Mouse (Mus musculus) midbrain, embryonic 14.5 days (tissue): Measurements from ENCODE around the gene Gpr39. TPM values are rescaled to one million over a fixed set of nuclear protein-coding genes. Genes with fewer than 3 reads are reported as not detected.

ENCODE experiments used
- ATAC-seq: fragments of 200-750 bp; cut with Nextera tagmentation; 2 replicates; pipeline ENCODE4 v1.8.0; 2017; ENCODE audit warnings: moderate number of reproducible peaks, moderate library complexity; ENCODE audit not compliant: low FRiP score, low TSS enrichment
- DNase-seq: peaks from one replicate; pipeline ENCODE4 v3.0.0-alpha.2; 2015
- H3K27ac ChIP-seq: fragments of 300-500 bp; sonication (generic); replicated peaks from 2 replicates; pipeline ENCODE4 v1.5.1; 2014; ENCODE audit warnings: mild to moderate bottlenecking, low read depth, low read length, moderate library complexity
- H3K27me3 ChIP-seq: fragments of 300-500 bp; sonication (generic); 2 replicates; pipeline ENCODE4 v1.6.1; 2014; ENCODE audit warnings: low read length, control low read depth, mixed read lengths; ENCODE audit not compliant: control insufficient read depth, insufficient read depth
- H3K36me3 ChIP-seq: fragments of 300-500 bp; sonication (generic); 2 replicates; pipeline ENCODE4 v1.6.1; 2014; ENCODE audit warnings: low read length, control low read depth; ENCODE audit not compliant: control insufficient read depth, insufficient read depth
- H3K4me1 ChIP-seq: fragments of 300-500 bp; sonication (generic); 2 replicates; pipeline ENCODE4 v1.6.1; 2014; ENCODE audit warnings: mild to moderate bottlenecking, antibody characterized with exemption, low read length, control low read depth; ENCODE audit not compliant: control insufficient read depth, insufficient read depth
- H3K4me2 ChIP-seq: fragments of 300-500 bp; sonication (generic); 2 replicates; pipeline ENCODE4 v1.6.1; 2014; ENCODE audit warnings: mild to moderate bottlenecking, low read length, moderate library complexity
- H3K4me3 ChIP-seq: fragments of 300-500 bp; sonication (generic); replicated peaks from 2 replicates; pipeline ENCODE4 v1.5.1; 2014; ENCODE audit warnings: low read depth, low read length
- H3K9ac ChIP-seq: fragments of 300-500 bp; sonication (generic); replicated peaks from 2 replicates; pipeline ENCODE4 v1.6.1; 2014; ENCODE audit warnings: mild to moderate bottlenecking, low read length, moderate library complexity
- H3K9me3 ChIP-seq: fragments of 300-500 bp; sonication (generic); 2 replicates; pipeline ENCODE4 v1.6.1; 2016; ENCODE audit warnings: low read length, control low read depth, mixed read lengths; ENCODE audit not compliant: control insufficient read depth
- WGBS: fragments of 180-500 bp; shearing (Covaris S2); extraction: QIAGEN DNeasy Blood & Tissue Kit; methylation state at CpG from one replicate; pipeline ENCODE4 v1.1.7; 2014; 5-methylcytosine and 5-hydroxymethylcytosine counted together
- polyA plus RNA-seq: library from polyadenylated mRNA; unstranded; fragments of >200 nt; fragmentation: Nextera tagmentation; extraction: Ambion mirVana; gene quantifications from 2 replicates; pipeline ENCODE4 v1.2.1, GENCODE M21; 2014

The Gpr39 gene
- polyA plus RNA-seq, 1 experiment from 2014 or later: not detected

DNA sequence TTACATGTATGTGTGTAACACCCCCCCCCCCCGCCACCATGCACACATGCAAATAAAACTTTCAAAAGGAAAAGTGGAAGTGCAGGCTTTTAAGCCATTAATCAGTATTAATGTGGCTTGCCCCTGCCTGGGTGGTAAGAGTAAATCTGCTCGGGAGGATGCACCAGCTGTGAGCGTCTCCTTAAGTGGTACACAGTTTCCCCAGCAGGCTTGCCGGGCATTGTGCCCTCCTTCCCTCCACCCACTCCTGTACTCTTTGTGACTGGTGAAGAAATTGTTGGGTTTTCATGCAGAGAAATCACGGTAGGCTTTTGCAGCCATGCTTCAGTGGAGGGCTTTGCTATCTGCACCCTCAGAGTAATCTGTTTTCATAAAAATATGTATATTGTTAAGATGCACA lies 181.8 kb downstream of the Gpr39 start:
- H3K9ac ChIP-seq: no peak overlapping the region
- ATAC-seq (no peak), DNase-seq (no peak)
- H3K4me1 ChIP-seq: peaks cover 7% of the 10 kb centered on the region
- no peaks in the 10 kb centered on the region for H3K27me3 ChIP-seq
- WGBS: 68% methylated on average over 5 of the region's 5 CpGs
- no peak overlapping the region for H3K4me2 ChIP-seq
- H3K9me3 ChIP-seq: no peaks in the 10 kb centered on the region
- H3K27ac ChIP-seq: no peak overlapping the region
- H3K4me3 ChIP-seq: no peak overlapping the region
- no peaks in the 10 kb centered on the region for H3K36me3 ChIP-seq

DNA sequence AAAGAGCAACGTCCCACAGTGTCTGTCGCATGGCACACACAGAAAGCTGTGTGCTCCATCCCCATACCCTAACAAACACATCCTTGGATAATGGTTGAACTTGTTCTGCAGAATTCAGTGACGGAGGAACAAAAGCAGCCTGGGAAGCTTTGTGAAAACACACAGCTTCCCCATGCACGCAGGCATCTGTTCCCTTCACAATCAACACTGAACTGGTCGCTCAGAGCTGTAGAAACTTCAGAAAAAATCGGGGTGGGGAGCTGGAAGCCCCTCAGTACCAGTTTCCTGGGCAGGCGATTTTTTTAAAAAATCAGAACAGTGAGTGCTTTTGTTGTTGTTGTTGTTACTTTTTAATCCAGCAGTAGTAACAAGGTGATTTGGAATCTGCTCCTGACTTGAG lies 193.3 kb downstream of the Gpr39 start:
- no peaks in the 10 kb centered on the region for H3K9me3 ChIP-seq
- no peaks in the 10 kb centered on the region for H3K4me1 ChIP-seq
- no peaks in the 10 kb centered on the region for H3K27me3 ChIP-seq
- no peak overlapping the region for H3K4me2 ChIP-seq
- H3K36me3 ChIP-seq: no peaks in the 10 kb centered on the region
- 16% methylated on average over 7 of the region's 7 CpGs for WGBS
- DNase-seq (peak; percentile 29), ATAC-seq (no peak)
- no peak overlapping the region for H3K4me3 ChIP-seq
- H3K9ac ChIP-seq: no peak overlapping the region
- H3K27ac ChIP-seq: no peak overlapping the region

DNA sequence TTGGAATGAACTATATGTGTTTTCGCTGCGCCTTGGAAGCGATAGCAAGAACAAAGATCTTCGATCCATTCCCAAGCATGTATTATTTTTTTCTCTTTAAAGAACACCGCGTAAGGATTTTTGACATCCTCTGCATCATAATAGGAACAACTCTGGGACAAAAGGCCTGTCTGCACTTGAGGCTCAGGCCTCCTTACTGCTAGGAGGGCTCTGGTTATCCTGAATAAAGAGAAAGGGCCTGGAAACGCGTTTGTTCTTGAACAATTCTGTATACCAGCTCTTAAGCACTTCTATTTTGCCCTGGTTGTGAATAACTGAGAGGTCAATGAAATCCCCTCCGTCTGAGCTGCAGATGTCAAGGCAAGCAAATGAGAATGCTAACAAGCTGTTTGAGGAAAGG lies 216.4 kb downstream of the Gpr39 start:
- no peak overlapping the region for H3K4me3 ChIP-seq
- no peak for ATAC-seq
- DNase-seq: peak; percentile 43
- no peaks in the 10 kb centered on the region for H3K4me1 ChIP-seq
- H3K9ac ChIP-seq: no peak overlapping the region
- no peaks in the 10 kb centered on the region for H3K27me3 ChIP-seq
- H3K36me3 ChIP-seq: no peaks in the 10 kb centered on the region
- WGBS: 10% methylated on average over 9 of the region's 9 CpGs
- no peaks in the 10 kb centered on the region for H3K9me3 ChIP-seq
- H3K4me2 ChIP-seq: no peak overlapping the region
- peak overlapping the region; percentile 1; the same call in 1 of the 2 replicates for H3K27ac ChIP-seq

DNA sequence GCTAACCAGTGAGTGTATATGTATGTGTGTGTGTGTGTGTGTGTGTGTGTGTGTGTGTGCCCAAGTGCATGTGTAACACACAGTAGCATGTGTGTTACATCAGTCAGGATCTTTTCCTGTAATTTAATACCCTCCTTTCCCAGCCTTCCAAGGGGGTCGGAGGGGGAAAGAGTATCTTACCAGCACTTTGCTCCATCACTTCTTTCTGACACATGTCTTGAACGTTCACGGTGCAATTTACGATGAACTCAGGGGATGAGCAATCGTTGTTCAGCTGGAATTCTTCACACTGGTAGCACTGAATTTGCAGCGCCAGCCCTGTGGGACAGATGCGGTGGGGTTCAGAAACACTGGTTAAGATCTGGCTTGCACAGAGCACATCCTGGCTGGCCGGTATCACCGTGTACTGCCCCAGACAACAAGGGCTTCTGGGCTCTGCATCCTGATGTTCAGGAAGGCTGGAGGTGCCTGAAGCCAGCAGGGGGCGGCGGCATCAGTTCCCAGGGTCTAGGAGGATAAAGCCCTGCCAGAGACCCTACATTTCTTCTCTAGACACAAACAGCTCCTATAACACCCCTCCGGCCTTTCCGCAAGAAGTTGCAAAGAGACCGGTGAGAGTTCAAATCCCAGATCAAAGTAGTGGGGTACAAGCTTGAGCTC lies 233.5 kb downstream of the Gpr39 start:
- ATAC-seq (0 out of 2 replicates have a peak, but pooled peaks have one; percentile 26), DNase-seq (peak; percentile 82)
- H3K27ac ChIP-seq: no peak overlapping the region
- peak overlapping the region; percentile 69 for H3K9ac ChIP-seq
- peaks cover 18% of the 10 kb centered on the region for H3K4me1 ChIP-seq
- 13% methylated on average over 14 of the region's 14 CpGs for WGBS
- H3K27me3 ChIP-seq: peaks cover 6% of the 10 kb centered on the region; the same call in 1 of the 2 replicates
- no peaks in the 10 kb centered on the region for H3K36me3 ChIP-seq
- H3K4me2 ChIP-seq: peak overlapping the region; percentile 99
- H3K9me3 ChIP-seq: no peaks in the 10 kb centered on the region
- peak overlapping the region; percentile 59 for H3K4me3 ChIP-seq

DNA sequence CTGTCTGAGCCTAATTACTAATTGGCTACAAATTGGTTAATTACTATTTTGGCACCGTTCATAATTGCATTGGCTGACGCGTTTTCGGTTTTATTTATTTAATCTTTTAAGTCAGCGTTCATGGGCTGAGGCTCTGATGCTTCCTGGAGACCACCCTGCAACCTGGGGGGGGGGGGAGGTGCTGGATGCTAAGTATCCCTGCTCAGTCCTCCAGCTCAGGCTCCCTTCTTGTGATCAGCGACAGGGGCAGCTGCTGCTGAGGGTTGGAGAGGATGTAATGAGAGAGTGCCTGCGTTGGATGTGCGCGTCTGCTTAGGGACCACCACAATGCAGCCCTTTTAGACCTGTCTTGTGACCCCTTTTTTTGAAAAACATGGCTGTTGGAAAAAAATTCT lies 234.1 kb downstream of the Gpr39 start:
- no peaks in the 10 kb centered on the region for H3K36me3 ChIP-seq
- peak overlapping the region; percentile 45; the same call in 1 of the 2 replicates for H3K27ac ChIP-seq
- H3K4me1 ChIP-seq: peaks cover 18% of the 10 kb centered on the region
- peaks cover 6% of the 10 kb centered on the region; the same call in 1 of the 2 replicates for H3K27me3 ChIP-seq
- 2% methylated on average over 9 of the region's 9 CpGs for WGBS
- no peaks in the 10 kb centered on the region for H3K9me3 ChIP-seq
- H3K4me2 ChIP-seq: peak overlapping the region; percentile 99
- peak overlapping the region; percentile 59 for H3K4me3 ChIP-seq
- peak; percentile 50 for DNase-seq
- H3K9ac ChIP-seq: peak overlapping the region; percentile 69
- ATAC-seq: 0 out of 2 replicates have a peak, but pooled peaks have one; percentile 14

DNA sequence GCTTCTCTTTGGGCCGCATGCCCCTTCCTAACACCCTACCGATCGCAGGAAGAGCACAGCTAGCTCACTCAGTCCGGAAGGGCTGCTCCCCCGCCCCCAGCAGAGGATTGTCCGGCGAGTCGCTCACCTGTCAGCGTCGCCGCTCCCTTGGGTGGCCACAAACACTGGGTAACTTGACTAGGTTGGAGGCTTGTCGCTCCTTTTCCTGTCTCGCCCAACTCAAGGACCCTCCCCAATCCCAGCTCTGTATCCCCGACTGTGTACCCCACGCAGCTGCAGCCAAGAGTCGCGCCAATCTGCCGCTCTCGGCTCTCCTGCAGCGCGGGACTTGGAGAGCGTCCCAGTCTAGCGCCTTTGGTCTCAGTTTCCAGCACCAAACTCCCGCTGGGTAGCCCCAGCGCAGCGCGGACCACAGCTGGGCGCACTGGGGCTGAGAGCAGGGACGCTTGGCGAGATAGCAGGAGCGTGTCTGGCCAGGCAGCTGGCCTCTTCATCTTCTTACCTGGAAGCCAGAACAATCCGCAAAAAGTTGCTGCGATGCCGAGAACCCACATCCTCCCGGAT lies 234.6 kb downstream of the Gpr39 start:
- under 1% methylated on average over 35 of the region's 35 CpGs for WGBS
- Histone ChIP-seq H3K9me3 (no peaks in the 10 kb centered on the region), H3K27me3 (peaks cover 6% of the 10 kb centered on the region; the same call in 1 of the 2 replicates), H3K4me3 (peak overlapping the region; percentile 59), H3K9ac (peak overlapping the region; percentile 69), H3K27ac (peak overlapping the region; percentile 45), H3K4me1 (peaks cover 18% of the 10 kb centered on the region), H3K36me3 (no peaks in the 10 kb centered on the region), H3K4me2 (peak overlapping the region; percentile 99)
- ATAC-seq: peak; percentile 48
- DNase-seq: peak; percentile 74

DNA sequence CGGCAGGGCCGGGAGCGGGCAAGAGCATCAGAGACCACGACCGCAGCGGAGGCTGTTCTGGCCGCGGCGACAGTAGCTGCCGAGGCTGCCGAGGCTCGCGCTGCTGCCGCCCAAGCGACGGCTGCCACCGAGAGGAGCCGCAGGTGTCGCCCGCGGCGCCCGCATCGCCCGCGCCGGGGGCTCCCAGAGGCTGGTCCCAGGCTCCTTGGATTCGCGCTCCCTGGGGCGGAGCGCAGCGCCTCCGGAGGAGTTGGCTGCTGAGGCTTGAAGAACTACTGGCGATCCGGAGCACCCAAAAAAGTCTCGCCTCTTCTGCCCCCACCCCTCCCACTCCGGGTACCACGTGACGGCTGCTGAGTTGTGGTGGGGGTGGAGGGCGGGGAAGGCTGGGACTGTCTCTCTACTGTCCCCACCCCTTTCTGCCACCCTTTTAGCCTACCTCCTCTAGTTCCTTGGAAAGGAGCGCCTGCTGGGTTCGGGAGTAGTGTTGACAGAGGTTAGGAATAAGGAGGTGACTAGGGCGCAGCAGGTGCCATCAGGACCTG lies 235.2 kb downstream of the Gpr39 start:
- H3K27me3 ChIP-seq: peaks cover 6% of the 10 kb centered on the region; the same call in 1 of the 2 replicates
- H3K4me3 ChIP-seq: peak overlapping the region; percentile 59
- H3K9ac ChIP-seq: peak overlapping the region; percentile 69
- peak overlapping the region; percentile 45 for H3K27ac ChIP-seq
- peak; percentile 76 for DNase-seq
- peaks cover 18% of the 10 kb centered on the region for H3K4me1 ChIP-seq
- peak overlapping the region; percentile 99 for H3K4me2 ChIP-seq
- no peaks in the 10 kb centered on the region for H3K9me3 ChIP-seq
- H3K36me3 ChIP-seq: no peaks in the 10 kb centered on the region
- ATAC-seq: peak; percentile 62
- under 1% methylated on average over 43 of the region's 43 CpGs for WGBS

DNA sequence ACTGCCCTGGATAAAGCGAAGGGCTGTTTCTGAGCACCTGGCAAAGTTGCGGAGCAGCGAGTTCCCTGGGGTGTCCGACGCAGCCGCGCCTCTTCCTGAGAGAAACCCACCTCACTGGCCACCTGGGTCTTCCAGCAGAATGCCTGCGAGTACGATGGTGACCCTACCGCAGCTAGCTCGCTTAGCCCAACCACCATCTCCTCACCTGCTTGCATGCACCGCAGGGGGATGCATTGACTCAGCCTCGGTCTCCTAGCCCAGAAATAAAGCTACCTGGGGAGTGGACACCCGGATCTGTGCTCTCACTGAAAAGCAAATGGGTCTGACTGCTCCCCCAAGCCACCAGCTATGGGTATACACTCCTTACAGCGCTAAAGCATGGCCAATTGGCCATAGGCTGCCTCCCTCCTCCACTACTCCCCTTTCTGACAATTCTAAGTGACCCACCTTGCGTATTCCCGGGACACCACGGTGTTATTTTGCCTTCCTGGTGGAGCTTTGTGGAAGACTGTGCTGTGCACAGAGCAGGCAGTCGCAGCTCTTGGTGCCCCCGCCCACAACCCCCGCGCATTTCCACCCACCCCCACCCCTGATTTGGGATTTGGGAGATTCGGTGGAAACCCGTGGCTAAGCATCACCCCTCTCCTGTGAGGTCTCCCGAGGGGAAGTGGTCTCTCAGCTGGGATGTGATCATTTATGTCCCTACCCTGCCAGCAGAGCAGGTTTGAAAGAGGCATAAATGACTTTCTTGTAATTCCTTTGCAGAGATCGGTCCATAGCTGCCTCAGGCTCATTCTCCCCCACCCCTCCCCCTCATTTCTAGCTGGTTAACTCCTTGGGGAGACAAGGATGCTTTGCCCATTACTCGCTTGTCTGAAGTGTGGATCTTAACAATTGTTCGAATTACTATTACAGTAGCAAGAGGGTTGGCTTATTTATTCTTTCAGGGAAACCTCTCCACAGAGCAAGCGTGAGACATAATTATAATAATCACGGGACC lies 236.1 kb downstream of the Gpr39 start, which contains the start of gene Lypd1:
Gene Lypd1 (minus strand): TSS at position 501 of the 1,000 bp plus-strand sequence.
- H3K27me3 ChIP-seq: peaks cover 6% of the 10 kb centered on the region; the same call in 1 of the 2 replicates
- H3K9ac ChIP-seq: peak within 1 kb of the TSS; percentile 69
- 5% methylated on average over 30 of the region's 30 CpGs for WGBS
- H3K9me3 ChIP-seq: no peaks in the 10 kb centered on the region
- peaks cover 18% of the 10 kb centered on the region for H3K4me1 ChIP-seq
- H3K4me2 ChIP-seq: peak within 1 kb of the TSS; percentile 99
- DNase-seq (peak; percentile 71), ATAC-seq (peak; percentile 41)
- peak within 1 kb of the TSS; percentile 42 for H3K27ac ChIP-seq
- H3K4me3 ChIP-seq: peak within 1 kb of the TSS; percentile 59
- no peaks in the 10 kb centered on the region for H3K36me3 ChIP-seq
